Mouse (Mus musculus): ENCODE results near the gene Fbxo40.

Gene Fbxo40

DNA sequence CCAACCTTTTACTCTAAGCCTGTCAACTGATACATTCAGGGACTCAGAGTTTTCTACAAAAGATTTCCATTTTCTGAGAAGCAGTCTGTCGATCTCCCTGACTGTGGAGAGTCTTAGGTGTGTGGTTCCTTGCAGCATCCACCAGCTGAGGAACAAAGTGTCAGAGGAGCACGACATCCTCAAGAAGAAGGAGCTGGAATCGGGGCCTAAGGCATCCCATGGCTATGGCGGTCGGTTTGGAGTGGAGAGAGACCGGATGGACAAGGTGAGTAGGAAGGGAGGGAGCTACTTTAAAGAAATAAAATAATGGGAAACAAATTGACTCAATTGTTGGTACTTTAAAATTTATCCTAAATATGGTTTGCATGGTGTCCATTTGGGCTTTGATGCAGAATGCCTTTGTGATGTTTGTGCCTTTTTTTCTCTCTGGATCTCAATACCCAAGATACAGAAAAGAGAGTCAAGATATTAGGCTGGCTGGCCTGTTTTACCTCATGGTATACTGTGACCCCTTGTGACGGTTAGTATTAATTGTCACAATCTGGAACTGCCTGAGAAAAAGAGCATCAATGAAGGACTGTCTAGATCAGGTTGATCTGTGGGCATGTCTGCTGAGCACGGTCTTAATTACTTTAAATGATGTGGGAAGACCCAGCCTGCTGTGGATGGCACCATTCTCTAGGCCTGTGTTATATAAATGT lies 43.7 kb downstream of the Fbxo40 start:
- no peak for DNase-seq (ENCODE audit: low spot score in 2 of 2)

GRCm38 (mm10) chr16:36944895-36945424 lies 45.3 kb downstream of the Fbxo40 start:
- no peak for DNase-seq (ENCODE audit: low spot score in 2 of 2)

DNA sequence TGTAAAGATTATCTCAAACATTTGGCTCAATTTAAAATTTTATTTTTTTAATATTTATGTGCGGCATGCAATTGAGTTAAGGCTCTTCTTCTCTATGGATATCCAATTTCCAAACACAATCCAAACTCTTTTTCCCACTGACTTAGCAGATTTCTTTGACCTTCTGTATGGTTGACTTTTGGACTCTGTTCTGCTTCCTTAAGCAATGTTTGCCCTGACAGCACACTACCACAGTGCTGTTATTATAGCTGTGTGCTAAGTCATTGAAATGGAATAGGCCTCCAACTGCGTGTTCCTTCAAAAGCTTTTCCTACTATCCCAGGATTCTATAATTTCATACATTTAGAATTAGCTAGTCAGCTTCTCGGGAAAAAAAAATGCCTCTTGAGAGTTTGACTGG lies 46.7 kb downstream of the Fbxo40 start:
- no peak for DNase-seq (ENCODE audit: low spot score in 2 of 2)

- no peak for DNase-seq (ENCODE audit: low spot score in 2 of 2)
These were observed 48.4 kb downstream of the Fbxo40 start for GRCm38 (mm10) chr16:36941895-36942294.

DNA sequence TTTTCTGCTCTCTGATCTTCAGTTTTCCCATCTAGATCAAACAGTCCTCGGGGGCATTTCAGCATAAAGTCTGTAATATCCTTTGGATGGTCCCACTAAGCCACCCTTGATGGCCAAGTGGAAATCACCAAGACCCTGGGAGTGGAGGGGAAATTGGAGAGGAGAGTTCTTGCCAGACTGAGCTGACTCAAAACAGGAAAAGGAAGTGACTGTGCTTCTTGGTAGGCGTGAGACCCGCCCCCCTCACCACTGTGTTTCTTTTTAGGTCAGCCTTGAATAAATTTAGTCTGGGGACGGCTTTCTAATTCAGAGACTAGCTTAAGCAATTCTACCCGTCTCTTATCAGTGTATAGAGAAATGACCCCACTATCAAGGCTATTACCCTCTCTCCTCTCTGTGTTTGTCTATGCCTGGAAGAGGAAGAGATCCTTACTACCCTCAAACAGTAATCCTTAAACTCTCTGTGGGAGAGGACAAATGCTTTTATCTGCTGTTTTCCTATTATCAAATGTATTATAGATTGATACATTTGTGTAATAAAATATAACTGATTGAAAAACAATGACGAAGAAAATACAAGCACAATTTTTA lies 49.0 kb downstream of the Fbxo40 start:
- DNase-seq (ENCODE audit: low spot score in 2 of 2): no peak

DNA sequence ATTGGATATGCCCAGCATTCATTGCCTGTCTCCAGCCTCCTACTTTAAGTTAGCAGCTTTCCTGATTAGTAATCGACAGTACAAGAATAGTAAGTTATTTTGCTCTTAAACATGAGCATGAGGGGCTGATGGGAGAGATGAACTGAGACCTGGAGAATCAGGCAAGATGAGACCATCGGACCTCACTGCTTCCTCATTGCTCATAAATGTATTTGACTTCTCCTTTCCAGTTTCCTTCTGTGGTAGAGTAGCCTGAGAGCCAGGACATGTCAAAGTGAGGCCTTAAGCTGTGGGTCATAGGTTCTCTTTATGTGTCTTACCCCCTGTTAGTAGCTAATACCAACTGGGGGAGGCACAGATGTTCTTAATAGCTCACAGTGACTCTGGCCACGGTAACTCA lies 54.5 kb downstream of the Fbxo40 start:
- DNase-seq (ENCODE audit: low spot score in 2 of 2): no peak

DNA sequence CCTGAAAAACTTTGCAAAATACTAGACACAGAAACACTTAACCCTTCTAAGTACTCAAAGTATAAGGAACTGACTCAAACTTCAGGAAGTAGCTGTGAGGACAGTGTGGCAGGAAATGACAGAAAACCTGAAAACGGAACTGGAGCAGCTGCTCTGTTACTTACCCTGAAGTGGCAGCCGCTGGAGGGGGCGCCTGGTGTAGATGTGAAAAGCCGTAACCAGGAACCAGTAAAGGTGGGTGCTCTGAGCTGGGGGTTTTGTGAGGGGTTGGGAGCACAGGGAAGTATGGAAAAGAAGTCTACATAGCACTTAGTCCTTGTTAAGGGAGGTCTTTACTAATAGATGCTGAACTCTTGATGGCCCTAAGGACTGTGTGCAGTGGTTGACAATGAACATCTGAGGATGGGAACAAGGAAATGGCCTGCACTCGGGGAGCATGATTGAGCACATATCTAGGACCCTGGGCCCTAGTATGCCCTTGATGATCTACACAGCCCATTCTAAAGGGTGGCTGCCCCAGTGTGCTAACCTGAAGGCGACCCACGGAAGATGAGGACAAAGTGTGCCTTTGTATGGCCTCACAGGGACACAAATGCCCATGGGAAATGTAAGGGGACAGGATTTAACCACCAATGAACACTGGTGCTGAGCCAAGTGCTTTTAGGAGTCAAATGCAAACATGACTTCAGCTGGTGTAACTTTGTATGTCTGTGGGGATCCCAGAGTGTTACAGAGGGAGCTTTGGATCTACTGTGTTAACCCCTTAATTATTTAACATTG lies 55.2 kb downstream of the Fbxo40 start, which contains the start of gene Hcls1:
Hcls1 (plus strand) TSS at position 143 of the 780 bp plus-strand sequence.
- no peak for DNase-seq (ENCODE audit: low spot score in 2 of 2)

DNA sequence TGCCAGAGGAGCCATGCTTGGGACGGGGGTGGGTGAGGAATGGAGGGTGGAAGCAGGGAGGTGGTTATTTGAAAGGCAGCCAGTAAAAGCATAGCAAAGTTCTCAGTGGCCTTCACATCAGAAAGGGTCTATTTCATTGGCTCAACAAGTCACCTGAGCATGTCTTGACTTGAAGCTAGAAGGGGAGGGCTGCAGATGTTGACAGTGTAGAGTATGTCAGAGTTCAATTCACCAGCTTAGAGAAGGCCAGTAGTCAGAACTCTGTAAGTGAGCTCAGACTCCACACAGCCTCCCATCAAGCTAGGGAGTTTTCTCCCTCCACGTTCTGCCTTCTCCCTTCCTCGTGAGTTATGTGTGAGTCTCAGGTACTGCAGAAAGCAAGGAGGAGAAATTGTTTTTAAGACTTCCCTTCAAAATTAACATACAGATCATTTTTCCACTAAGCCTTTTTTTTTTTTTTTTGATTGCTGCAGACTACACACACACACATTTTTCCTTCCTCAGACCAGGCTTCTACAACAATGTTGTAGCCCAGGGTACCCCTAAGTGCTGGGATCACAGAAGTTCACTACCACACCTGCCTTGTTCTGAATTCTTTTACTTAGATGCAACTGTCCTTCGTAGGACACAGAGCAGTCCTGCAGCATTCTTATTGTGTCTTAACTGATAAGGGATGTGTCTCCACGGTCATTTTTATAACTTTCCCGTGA lies 56.0 kb downstream of the Fbxo40 start:
- DNase-seq (ENCODE audit: low spot score in 2 of 2): no peak

GRCm38 (mm10) chr16:36932546-36932945 lies 57.7 kb downstream of the Fbxo40 start:
- DNase-seq (ENCODE audit: low spot score in 2 of 2): no peak

- no peak for DNase-seq (ENCODE audit: low spot score in 2 of 2)
These were observed 58.3 kb downstream of the Fbxo40 start for GRCm38 (mm10) chr16:36931976-36932375.

- no peak for DNase-seq (ENCODE audit: low spot score in 2 of 2)
These were observed 58.9 kb downstream of the Fbxo40 start for GRCm38 (mm10) chr16:36931381-36931780.

DNA sequence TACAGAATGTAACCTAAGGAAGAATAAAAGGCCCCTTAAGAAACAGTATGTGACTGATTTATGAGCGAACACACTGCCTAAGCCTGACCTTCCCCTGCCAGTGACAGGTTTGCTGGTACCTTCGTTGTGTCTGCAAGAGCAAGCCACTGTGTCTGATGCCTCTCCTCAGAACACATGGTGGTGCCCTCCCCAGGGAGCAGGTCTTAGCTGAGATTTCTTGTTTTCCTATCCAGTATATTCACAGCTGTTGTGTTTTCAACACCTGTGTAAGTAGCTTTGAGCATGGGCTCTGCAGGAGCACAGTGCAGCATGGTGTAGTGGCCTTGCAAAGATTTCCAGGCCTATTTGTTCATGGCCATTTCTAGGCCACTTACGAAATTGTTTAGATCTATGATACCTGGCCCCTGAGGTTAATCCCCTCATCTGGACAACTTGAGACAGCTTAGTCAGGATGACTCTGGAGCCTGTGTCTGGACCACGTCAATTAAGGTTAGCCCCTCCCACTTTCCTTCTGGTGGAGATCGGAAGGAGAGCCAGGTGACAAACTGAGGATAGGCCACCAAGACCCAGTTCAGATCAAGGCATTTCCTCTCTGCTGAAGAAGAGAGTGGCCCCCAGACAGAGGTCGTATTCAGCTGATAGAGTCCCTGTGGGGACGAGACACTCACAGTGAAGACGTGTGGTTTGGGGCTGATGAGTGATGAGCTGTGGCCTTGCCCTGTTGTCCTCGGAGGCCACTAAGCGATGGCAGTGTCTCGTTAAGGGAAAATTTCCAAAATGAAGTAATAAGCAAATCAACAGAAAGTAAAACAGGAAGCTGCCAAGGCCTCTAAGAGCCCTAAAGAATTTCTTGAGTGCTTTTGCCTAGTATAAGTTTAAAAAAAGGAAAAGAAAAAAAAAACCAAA lies 59.8 kb downstream of the Fbxo40 start:
- DNase-seq (ENCODE audit: low spot score in 2 of 2): no peak

GRCm38 (mm10) chr16:36929216-36929615 lies 61.1 kb downstream of the Fbxo40 start:
- no peak for DNase-seq (ENCODE audit: low spot score in 2 of 2)

DNA sequence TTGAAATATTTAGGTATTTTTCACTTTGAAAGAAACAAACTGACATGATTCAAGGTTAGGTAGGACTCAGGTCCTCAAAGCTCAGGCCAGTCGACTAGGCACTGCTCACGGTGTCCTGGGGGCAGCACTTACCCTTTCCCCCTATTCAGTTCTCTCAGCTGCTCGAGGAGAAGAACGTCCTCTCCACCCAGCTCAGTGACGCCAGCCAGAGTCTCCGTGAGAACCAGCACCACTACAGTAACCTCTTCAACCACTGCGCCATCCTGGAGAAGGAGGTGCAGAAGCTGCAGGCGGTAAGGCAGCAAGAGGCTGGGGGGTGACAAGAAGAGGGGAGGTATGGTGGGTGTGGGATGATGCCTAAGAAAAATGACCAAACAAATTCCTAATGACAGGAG lies 62.2 kb downstream of the Fbxo40 start:
- no peak for DNase-seq (ENCODE audit: low spot score in 2 of 2)

- DNase-seq (ENCODE audit: low spot score in 2 of 2): no peak
These were observed 62.7 kb downstream of the Fbxo40 start for GRCm38 (mm10) chr16:36927495-36928105.

GRCm38 (mm10) chr16:36926514-36927447 lies 63.5 kb downstream of the Fbxo40 start:
- peak in 1 of 2 experiments; percentile 39 for DNase-seq (ENCODE audit: low spot score in 2 of 2)

DNA sequence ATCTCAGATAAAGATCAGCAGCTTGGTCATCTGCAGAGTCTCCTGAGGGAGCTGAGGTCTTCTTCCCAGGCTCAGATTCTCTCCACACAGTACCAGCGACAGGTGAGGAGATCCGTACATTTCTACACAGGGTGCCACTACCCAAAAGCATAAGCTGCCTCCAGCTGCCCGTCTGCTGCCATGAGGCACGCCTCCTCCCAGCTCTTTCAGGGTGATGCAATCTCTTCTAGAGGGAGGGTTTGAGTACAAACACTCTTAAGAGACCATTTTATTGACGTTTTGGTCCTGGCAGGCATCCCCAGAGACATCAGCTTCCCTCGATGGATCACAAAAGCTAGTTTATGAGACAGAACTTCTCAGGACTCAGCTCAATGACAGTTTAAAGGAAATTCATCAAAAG lies 64.5 kb downstream of the Fbxo40 start:
- peak in 1 of 2 experiments; percentile 46 for DNase-seq (ENCODE audit: low spot score in 2 of 2)

DNA sequence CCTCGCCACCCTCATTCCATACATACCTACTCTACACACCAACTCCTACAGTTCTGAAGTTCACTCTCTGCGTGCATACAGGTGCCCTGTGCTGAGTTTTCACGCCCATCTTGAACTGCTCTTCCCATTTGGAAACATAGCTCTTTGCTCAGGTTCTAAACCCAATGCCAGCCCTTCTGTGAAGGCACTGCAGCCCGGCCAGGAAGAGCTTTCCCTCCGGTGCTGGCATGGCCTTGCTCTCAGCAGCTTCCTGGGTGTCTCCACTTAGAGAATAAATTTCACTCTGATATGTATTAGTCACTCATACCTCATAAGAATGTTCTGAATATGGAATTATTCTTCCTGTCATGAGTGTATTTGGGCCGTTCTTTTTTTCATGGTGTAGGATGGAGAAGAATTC lies 64.9 kb downstream of the Fbxo40 start:
- no peak for DNase-seq (ENCODE audit: low spot score in 2 of 2)

DNA sequence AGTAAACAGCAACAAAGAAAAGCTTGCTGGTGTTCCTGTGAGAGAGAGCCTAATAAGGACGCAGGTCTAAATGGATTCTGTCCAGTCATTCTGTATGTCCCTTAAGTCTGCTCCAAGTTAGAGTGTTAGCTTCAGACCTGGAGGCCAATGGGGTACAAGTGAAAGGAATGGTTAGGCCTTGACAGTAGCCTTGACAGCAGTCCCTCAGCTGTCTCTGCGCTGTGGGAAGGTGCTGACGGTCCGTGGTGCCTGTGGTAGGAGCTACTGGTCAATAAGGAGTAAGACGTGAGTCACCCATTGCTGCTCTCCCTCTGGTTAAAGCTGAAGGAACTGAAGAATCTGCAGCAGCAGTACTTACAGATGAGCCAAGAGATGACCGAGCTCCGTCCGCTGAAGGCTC lies 66.0 kb downstream of the Fbxo40 start:
- DNase-seq (ENCODE audit: low spot score in 2 of 2): no peak
